Mouse (Mus musculus): ENCODE measurements around the gene Kif14. TPM values are rescaled to one million over a fixed set of nuclear protein-coding genes. Genes with fewer than 3 reads are reported as not detected.

Gene Kif14
- polyA plus RNA-seq, 1 experiment, result 2.2 TPM

- Histone ChIP-seq H3K36me3 (ENCODE audit: control insufficient read depth, insufficient read depth, low read length) (no peaks in the 10 kb centered on the region), H3K4me1 (ENCODE audit: control insufficient read depth, insufficient read depth, low read length) (peaks cover 10% of the 10 kb centered on the region), H3K4me3 (ENCODE audit: control insufficient read depth, low read depth, low read length) (no peak overlapping the region), H3K27ac (ENCODE audit: control insufficient read depth, insufficient read depth, low read depth, low read length) (no peak overlapping the region), H3K27me3 (ENCODE audit: control insufficient read depth, insufficient read depth, low read length) (no peaks in the 10 kb centered on the region)
- TF ChIP-seq POLR2A (IDR thresholded peaks at IDR 0.05; ENCODE audit: control insufficient read depth, low read depth, low read length) (no peak), CTCF (IDR thresholded peaks at IDR 0.05; ENCODE audit: control insufficient read depth, insufficient read depth, insufficient replicate concordance, low read depth, low read length) (no peak)
Observed at GRCm38 (mm10) chr1:136570976-136571375, 104.8 kb downstream of the Kif14 start.

DNA sequence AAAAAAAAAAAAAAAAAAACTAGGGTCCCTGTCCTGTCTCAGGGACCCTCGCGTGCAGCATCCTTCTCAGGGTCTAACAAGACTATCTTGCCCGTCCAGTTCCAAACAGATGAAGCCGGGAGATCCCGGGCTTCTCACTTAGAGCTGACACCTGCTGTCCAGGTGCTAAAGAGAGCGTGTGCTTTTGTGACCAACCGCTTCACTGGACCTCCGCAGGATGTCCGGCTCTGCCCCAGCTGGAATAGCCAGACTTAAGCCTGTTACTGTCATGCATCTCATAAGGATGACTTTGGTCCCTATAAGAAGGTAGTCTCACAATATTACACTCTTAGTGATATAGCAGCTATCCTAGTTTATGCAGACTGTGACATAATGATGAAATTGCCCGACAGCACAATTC lies 105.4 kb downstream of the Kif14 start:
- Histone ChIP-seq H3K4me1 (ENCODE audit: control insufficient read depth, insufficient read depth, low read length) (peaks cover 10% of the 10 kb centered on the region), H3K27me3 (ENCODE audit: control insufficient read depth, insufficient read depth, low read length) (no peaks in the 10 kb centered on the region), H3K36me3 (ENCODE audit: control insufficient read depth, insufficient read depth, low read length) (no peaks in the 10 kb centered on the region), H3K4me3 (ENCODE audit: control insufficient read depth, low read depth, low read length) (no peak overlapping the region), H3K27ac (ENCODE audit: control insufficient read depth, insufficient read depth, low read depth, low read length) (no peak overlapping the region)
- no peak for TF ChIP-seq CTCF (IDR thresholded peaks at IDR 0.05; ENCODE audit: control insufficient read depth, insufficient read depth, insufficient replicate concordance, low read depth, low read length)
- TF ChIP-seq POLR2A (IDR thresholded peaks at IDR 0.05; ENCODE audit: control insufficient read depth, low read depth, low read length), result no peak

GRCm38 (mm10) chr1:136577890-136578663 lies 111.9 kb downstream of the Kif14 start:
- Histone ChIP-seq H3K27ac (ENCODE audit: control insufficient read depth, insufficient read depth, low read depth, low read length) (no peak overlapping the region), H3K27me3 (ENCODE audit: control insufficient read depth, insufficient read depth, low read length) (no peaks in the 10 kb centered on the region), H3K4me1 (ENCODE audit: control insufficient read depth, insufficient read depth, low read length) (no peaks in the 10 kb centered on the region), H3K4me3 (ENCODE audit: control insufficient read depth, low read depth, low read length) (no peak overlapping the region), H3K36me3 (ENCODE audit: control insufficient read depth, insufficient read depth, low read length) (no peaks in the 10 kb centered on the region)
- no peak for TF ChIP-seq CTCF (IDR thresholded peaks at IDR 0.05; ENCODE audit: control insufficient read depth, insufficient read depth, insufficient replicate concordance, low read depth, low read length)
- TF ChIP-seq POLR2A (IDR thresholded peaks at IDR 0.05; ENCODE audit: control insufficient read depth, low read depth, low read length), result no peak

- Histone ChIP-seq H3K36me3 (ENCODE audit: control insufficient read depth, insufficient read depth, low read length) (no peaks in the 10 kb centered on the region), H3K27me3 (ENCODE audit: control insufficient read depth, insufficient read depth, low read length) (no peaks in the 10 kb centered on the region), H3K4me3 (ENCODE audit: control insufficient read depth, low read depth, low read length) (no peak overlapping the region), H3K27ac (ENCODE audit: control insufficient read depth, insufficient read depth, low read depth, low read length) (no peak overlapping the region), H3K4me1 (ENCODE audit: control insufficient read depth, insufficient read depth, low read length) (no peaks in the 10 kb centered on the region)
- no peak for TF ChIP-seq POLR2A (IDR thresholded peaks at IDR 0.05; ENCODE audit: control insufficient read depth, low read depth, low read length)
- TF ChIP-seq CTCF (IDR thresholded peaks at IDR 0.05; ENCODE audit: control insufficient read depth, insufficient read depth, insufficient replicate concordance, low read depth, low read length), result no peak
Observed at GRCm38 (mm10) chr1:136579360-136579759, 113.2 kb downstream of the Kif14 start.

GRCm38 (mm10) chr1:136580266-136580665 lies 114.1 kb downstream of the Kif14 start:
- Histone ChIP-seq H3K36me3 (ENCODE audit: control insufficient read depth, insufficient read depth, low read length) (no peaks in the 10 kb centered on the region), H3K27ac (ENCODE audit: control insufficient read depth, insufficient read depth, low read depth, low read length) (no peak overlapping the region), H3K27me3 (ENCODE audit: control insufficient read depth, insufficient read depth, low read length) (no peaks in the 10 kb centered on the region), H3K4me3 (ENCODE audit: control insufficient read depth, low read depth, low read length) (no peak overlapping the region), H3K4me1 (ENCODE audit: control insufficient read depth, insufficient read depth, low read length) (no peaks in the 10 kb centered on the region)
- TF ChIP-seq POLR2A (IDR thresholded peaks at IDR 0.05; ENCODE audit: control insufficient read depth, low read depth, low read length), result no peak
- no peak for TF ChIP-seq CTCF (IDR thresholded peaks at IDR 0.05; ENCODE audit: control insufficient read depth, insufficient read depth, insufficient replicate concordance, low read depth, low read length)

Other genes with a start within 250 kb of the Kif14 start
- 23.3 and 28.7 TPM in 2 replicates for gene Inava, start 232.1 kb upstream of the Kif14 start, polyA plus RNA-seq (2012; rRNA removed)
- gene Gpr25, start 205.5 kb upstream of the Kif14 start, polyA plus RNA-seq (2012; rRNA removed), result 0.57 and 0.58 TPM in 2 replicates
- 10.4 and 11.8 TPM in 2 replicates for gene Camsap2, start 120.2 kb upstream of the Kif14 start, polyA plus RNA-seq (2012; rRNA removed)
- gene Ddx59, start 51.1 kb upstream of the Kif14 start, polyA plus RNA-seq (2012; rRNA removed), result 4.7 and 5.4 TPM in 2 replicates
- gene Zfp281, start 158.6 kb downstream of the Kif14 start, polyA plus RNA-seq (2012; rRNA removed), result 2.0 and 2.3 TPM in 2 replicates

All from testis, adult 2 months (tissue).